Mouse (Mus musculus) midbrain, embryonic 16.5 days (tissue): Measurements from ENCODE around the gene Mutyh. TPM values are rescaled to one million over a fixed set of nuclear protein-coding genes. Genes with fewer than 3 reads are reported as not detected.
A peak's percentile ranks its signal among the peaks of the same experiment; 100 is the strongest.
"Not testable (repeated sequence)": the region's sequence is repeated elsewhere in the genome, so short reads cannot be mapped to it uniquely, and the experiment has no call there.

Experiments used
- ATAC-seq: fragments of 200-750 bp; cut with Nextera tagmentation; 2 replicates; pipeline ENCODE4 v1.8.0; 2017; ENCODE audit warnings: moderate TSS enrichment
- H3K27ac ChIP-seq: fragments of 300-500 bp; sonication (generic); 2 replicates; pipeline ENCODE4 v1.5.1; 2014; ENCODE audit warnings: mild to moderate bottlenecking, low read length, mixed read lengths
- H3K27me3 ChIP-seq: fragments of 300-500 bp; sonication (generic); 2 replicates; pipeline ENCODE4 v1.6.1; 2014; ENCODE audit warnings: low read depth, low read length, mixed read lengths; ENCODE audit not compliant: control insufficient read depth, insufficient read depth
- H3K36me3 ChIP-seq: fragments of 300-500 bp; sonication (generic); 2 replicates; pipeline ENCODE4 v1.6.1; 2014; ENCODE audit warnings: mild to moderate bottlenecking, low read length, moderate library complexity, mixed read lengths; ENCODE audit not compliant: control insufficient read depth, insufficient read depth
- H3K4me1 ChIP-seq: fragments of 300-500 bp; sonication (generic); 2 replicates; pipeline ENCODE4 v1.6.1; 2014; ENCODE audit warnings: mild to moderate bottlenecking, low read length, mixed read lengths; ENCODE audit not compliant: control insufficient read depth, insufficient read depth
- H3K4me2 ChIP-seq: fragments of 300-500 bp; sonication (generic); 2 replicates; pipeline ENCODE4 v1.6.1; 2014; ENCODE audit warnings: mild to moderate bottlenecking, low read length, mixed read lengths
- H3K4me3 ChIP-seq: fragments of 300-500 bp; sonication (generic); 2 replicates; pipeline ENCODE4 v1.5.1; 2014; ENCODE audit warnings: low read depth, mild to moderate bottlenecking, low read length, moderate library complexity, mixed read lengths
- H3K9ac ChIP-seq: fragments of 300-500 bp; sonication (generic); 2 replicates; pipeline ENCODE4 v1.6.1; 2014; ENCODE audit warnings: low read depth, low read length, mixed read lengths
- H3K9me3 ChIP-seq: fragments of 300-500 bp; sonication (generic); replicated peaks from 2 replicates; pipeline ENCODE4 v1.6.1; 2014; ENCODE audit warnings: mild to moderate bottlenecking, low read length, mixed read lengths; ENCODE audit not compliant: control insufficient read depth, poor library complexity, severe bottlenecking
- WGBS: fragments of 180-500 bp; shearing (Covaris S2); extraction: QIAGEN DNeasy Blood & Tissue Kit; methylation state at CpG from one replicate; pipeline ENCODE4 v1.1.7; 2014; 5-methylcytosine and 5-hydroxymethylcytosine counted together
- polyA plus RNA-seq: library from polyadenylated mRNA; unstranded; fragments of >200 nt; fragmentation: Nextera tagmentation; extraction: Ambion mirVana; gene quantifications from 2 replicates; pipeline ENCODE4 v1.2.1, GENCODE M21; 2015

Mutyh gene
- polyA plus RNA-seq, 1 experiment from 2014 or later, result 7.2 TPM

- Histone ChIP-seq H3K36me3 (no peaks in the 10 kb centered on the region), H3K4me1 (peaks cover 12% of the 10 kb centered on the region), H3K4me2 (no peak overlapping the region), H3K27ac (peak overlapping the region; percentile 55), H3K4me3 (no peak overlapping the region), H3K9ac (peak overlapping the region; percentile 38; the same call in 1 of the 2 replicates), H3K27me3 (no peaks in the 10 kb centered on the region), H3K9me3 (no peaks in the 10 kb centered on the region)
- 10% methylated on average over 6 of the region's 6 CpGs for WGBS
- ATAC-seq, result no peak
These were observed 22.5 kb downstream of the Mutyh start for GRCm38 (mm10) chr4:116830070-116830368.

- Histone ChIP-seq H3K9ac (no peak overlapping the region), H3K9me3 (no peaks in the 10 kb centered on the region), H3K36me3 (no peaks in the 10 kb centered on the region), H3K27me3 (no peaks in the 10 kb centered on the region), H3K4me1 (no peaks in the 10 kb centered on the region), H3K27ac (no peak overlapping the region), H3K4me3 (no peak overlapping the region), H3K4me2 (no peak overlapping the region)
- WGBS, result 10% methylated on average over 2 of the region's 2 CpGs
- no peak for ATAC-seq
These were observed 31.5 kb downstream of the Mutyh start for GRCm38 (mm10) chr4:116838999-116839398.

- H3K4me3 ChIP-seq, H3K9ac ChIP-seq, ATAC-seq, H3K36me3 ChIP-seq, H3K27ac ChIP-seq, H3K27me3 ChIP-seq, H3K4me2 ChIP-seq, H3K4me1 ChIP-seq, H3K9me3 ChIP-seq: not testable (repeated sequence)
- WGBS, result 36% methylated on average over 17 of the region's 29 CpGs
These were observed 32.6 kb downstream of the Mutyh start for GRCm38 (mm10) chr4:116840096-116840495.

GRCm38 (mm10) chr4:116840841-116841240, 33.3 kb downstream of the Mutyh start:
- no peaks in the 10 kb centered on the region for H3K27me3 ChIP-seq
- no peak for ATAC-seq
- H3K9ac ChIP-seq, result no peak overlapping the region
- H3K4me1 ChIP-seq, result no peaks in the 10 kb centered on the region
- H3K36me3 ChIP-seq, result no peaks in the 10 kb centered on the region
- no peaks in the 10 kb centered on the region for H3K9me3 ChIP-seq
- WGBS, result 80% methylated on average over 6 of the region's 6 CpGs
- H3K4me3 ChIP-seq, result no peak overlapping the region
- H3K27ac ChIP-seq, result no peak overlapping the region
- H3K4me2 ChIP-seq, result no peak overlapping the region

DNA sequence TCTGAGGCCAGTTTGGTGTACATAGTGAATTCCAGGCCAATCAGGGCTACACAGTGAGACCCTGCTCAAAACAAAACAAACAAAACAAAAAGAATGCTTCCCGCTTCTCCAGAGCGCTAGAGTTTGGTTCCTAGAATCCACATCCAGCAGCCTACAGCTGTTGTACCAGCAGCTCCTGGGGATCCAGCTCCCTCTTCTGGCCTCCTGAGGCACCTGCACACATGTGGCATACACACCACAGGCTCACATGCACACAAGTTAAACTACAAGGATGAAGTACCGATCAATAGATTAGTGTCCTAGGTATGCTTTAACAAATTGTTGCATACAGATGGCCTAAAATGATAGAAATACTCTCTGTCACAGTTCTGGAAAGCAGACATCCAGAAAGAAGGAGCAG, 36.8 kb downstream of the Mutyh start:
- H3K4me2 ChIP-seq, result no peak overlapping the region
- ATAC-seq, result no peak
- WGBS, result 92% methylated on average over 3 of the region's 3 CpGs

GRCm38 (mm10) chr4:116849901-116850300, 42.4 kb downstream of the Mutyh start:
- Histone ChIP-seq H3K9ac (no peak overlapping the region), H3K4me2 (no peak overlapping the region), H3K27me3 (no peaks in the 10 kb centered on the region), H3K4me1 (no peaks in the 10 kb centered on the region), H3K9me3 (no peaks in the 10 kb centered on the region), H3K27ac (no peak overlapping the region), H3K4me3 (no peak overlapping the region), H3K36me3 (no peaks in the 10 kb centered on the region)
- WGBS, result 64% methylated on average over 3 of the region's 3 CpGs
- no peak for ATAC-seq

More for the DNA sequence above, 36.8 kb downstream of the Mutyh start:
- Histone ChIP-seq H3K9me3 (no peaks in the 10 kb centered on the region), H3K4me3 (no peak overlapping the region), H3K9ac (no peak overlapping the region), H3K4me1 (no peaks in the 10 kb centered on the region), H3K27ac (no peak overlapping the region), H3K27me3 (no peaks in the 10 kb centered on the region), H3K36me3 (no peaks in the 10 kb centered on the region)

- Histone ChIP-seq H3K27me3 (no peaks in the 10 kb centered on the region), H3K9me3 (no peaks in the 10 kb centered on the region), H3K4me1 (no peaks in the 10 kb centered on the region), H3K9ac (no peak overlapping the region), H3K36me3 (no peaks in the 10 kb centered on the region), H3K4me2 (no peak overlapping the region), H3K4me3 (no peak overlapping the region), H3K27ac (no peak overlapping the region)
- no peak for ATAC-seq
- WGBS, result 21% methylated on average over 2 of the region's 2 CpGs
These were observed 46.8 kb downstream of the Mutyh start for GRCm38 (mm10) chr4:116854286-116854685.

DNA sequence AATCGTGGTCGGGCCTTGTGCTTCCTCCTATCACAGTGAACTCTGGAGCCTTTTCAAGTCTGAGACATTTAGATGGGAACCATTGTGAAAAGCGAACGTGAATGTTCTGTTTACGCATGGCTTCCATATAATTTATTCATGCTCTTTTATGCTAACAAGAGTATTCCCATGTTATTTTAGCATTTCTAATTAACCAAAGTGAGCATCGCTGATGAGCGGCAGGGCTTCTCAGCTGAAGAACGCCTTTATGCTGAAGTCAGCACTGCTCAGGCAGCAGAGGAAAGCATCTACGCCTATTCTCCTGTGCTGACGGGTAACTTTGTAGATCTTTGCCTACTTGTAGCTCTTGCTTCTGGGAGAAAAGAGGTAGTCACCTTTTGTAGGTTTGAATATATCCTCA, 49.7 kb downstream of the Mutyh start:
- Histone ChIP-seq H3K4me1 (no peaks in the 10 kb centered on the region), H3K27ac (no peak overlapping the region), H3K4me3 (no peak overlapping the region), H3K27me3 (no peaks in the 10 kb centered on the region), H3K36me3 (no peaks in the 10 kb centered on the region), H3K9me3 (no peaks in the 10 kb centered on the region), H3K9ac (no peak overlapping the region), H3K4me2 (no peak overlapping the region)
- ATAC-seq, result 0 out of 2 replicates have a peak, but pooled peaks have one; percentile 51
- WGBS, result 52% methylated on average over 10 of the region's 10 CpGs

GRCm38 (mm10) chr4:116859711-116860110, 52.2 kb downstream of the Mutyh start:
- H3K4me3 ChIP-seq, result no peak overlapping the region
- no peak overlapping the region for H3K27ac ChIP-seq
- no peak overlapping the region for H3K4me2 ChIP-seq
- H3K9ac ChIP-seq, result no peak overlapping the region
- H3K36me3 ChIP-seq, result no peaks in the 10 kb centered on the region
- H3K9me3 ChIP-seq, result no peaks in the 10 kb centered on the region
- ATAC-seq, result no peak
- H3K27me3 ChIP-seq, result no peaks in the 10 kb centered on the region
- WGBS, result 80% methylated on average over 5 of the region's 5 CpGs
- H3K4me1 ChIP-seq, result no peaks in the 10 kb centered on the region

DNA sequence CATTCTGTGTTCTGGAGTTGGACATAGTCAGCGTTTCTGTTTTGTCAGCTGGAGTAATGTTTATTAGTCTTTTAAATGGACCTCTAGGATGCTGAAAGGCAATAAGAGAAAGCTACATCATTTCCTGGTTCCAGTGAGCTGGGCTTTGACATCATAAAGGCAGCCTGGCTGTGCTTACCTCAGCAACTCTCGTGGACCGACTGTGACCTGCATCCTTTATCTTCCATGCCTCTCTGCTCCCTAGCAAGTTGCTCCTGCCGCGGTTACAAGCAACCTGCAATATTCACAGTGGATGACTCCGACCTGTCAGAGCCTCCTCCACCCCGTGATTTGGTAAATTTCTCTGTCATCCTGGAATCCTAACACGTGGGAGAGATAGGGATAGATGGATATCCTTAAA, 54.5 kb downstream of the Mutyh start:
- Histone ChIP-seq H3K36me3 (no peaks in the 10 kb centered on the region), H3K4me2 (no peak overlapping the region), H3K9me3 (no peaks in the 10 kb centered on the region), H3K4me1 (no peaks in the 10 kb centered on the region), H3K4me3 (no peak overlapping the region), H3K9ac (no peak overlapping the region), H3K27ac (no peak overlapping the region), H3K27me3 (no peaks in the 10 kb centered on the region)
- 75% methylated on average over 8 of the region's 8 CpGs for WGBS
- no peak for ATAC-seq
